Mouse (Mus musculus) central nervous system, embryonic 11.5 days (tissue): ENCODE measurements around the gene Ubr3. TPM values are rescaled to one million over a fixed set of nuclear protein-coding genes. Genes with fewer than 3 reads are reported as not detected.

Experiments
- polyA plus RNA-seq: library from polyadenylated mRNA; depleted of rRNA; stranded (reverse); fragments of >200 nt; gene quantifications from 2 replicates; pipeline ENCODE4 v1.2.3, GENCODE M21; 2012; rRNA removed

Ubr3 gene
- 21.7 and 43.0 TPM in 2 replicates for polyA plus RNA-seq

DNA sequence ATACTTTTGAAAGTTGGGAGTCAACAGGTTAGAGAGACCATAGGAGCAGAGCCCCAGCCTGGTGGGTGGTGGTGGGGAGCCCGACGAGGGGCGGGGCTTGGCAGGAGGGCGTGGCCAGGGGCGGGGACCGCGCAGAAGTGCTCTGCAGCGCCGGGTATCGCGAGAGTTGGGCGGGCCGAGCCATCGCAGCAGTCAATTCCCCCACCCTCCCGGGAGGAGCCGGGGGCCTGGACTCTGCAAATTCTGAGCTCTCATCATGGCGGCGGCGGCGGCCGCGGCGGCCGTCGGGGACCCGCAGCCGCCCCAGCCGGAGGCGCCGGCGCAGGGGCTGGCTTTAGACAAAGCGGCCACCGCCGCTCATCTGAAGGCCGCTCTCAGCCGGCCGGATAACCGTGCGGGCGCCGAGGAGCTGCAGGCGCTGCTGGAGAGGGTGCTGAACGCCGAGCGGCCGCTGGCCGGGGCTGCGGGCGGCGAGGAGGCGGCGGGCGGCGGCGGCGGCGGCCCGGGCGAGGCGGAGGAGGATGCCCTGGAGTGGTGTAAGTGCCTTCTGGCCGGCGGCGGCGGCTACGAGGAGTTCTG is at the start of gene Ubr3:
Gene Ubr3 (plus strand): TSS at position 208 of the 579 bp plus-strand sequence.

DNA sequence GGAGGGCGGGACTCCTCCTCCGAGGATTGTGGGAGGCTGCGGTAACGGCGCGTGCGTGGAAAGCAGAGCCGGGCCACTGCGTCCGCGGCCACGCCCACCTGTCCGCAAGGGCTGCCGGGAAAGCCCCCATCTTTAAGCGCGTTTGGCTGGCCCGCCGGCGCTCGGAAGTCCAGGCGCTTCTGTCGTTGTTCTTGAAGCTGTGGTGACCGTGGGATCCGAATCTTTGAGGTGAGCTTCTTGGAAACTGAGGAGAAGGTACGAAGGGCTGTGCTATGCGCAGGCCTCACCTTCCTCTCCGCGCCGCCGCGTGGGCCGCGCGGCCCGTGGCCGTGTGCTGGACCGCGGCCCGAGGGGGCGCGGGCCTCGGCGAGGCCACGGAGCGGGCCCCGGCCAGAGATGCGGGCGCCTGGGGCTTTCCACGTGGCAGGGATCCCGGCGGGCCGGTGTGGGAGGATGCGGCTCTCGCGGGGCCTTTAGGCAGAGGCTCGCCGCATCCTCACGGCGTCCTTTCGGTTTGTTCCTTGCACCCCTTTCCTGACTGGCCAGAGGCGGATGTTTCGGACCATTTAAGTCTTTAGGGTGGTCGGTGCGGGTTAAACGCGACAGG is 35.5 kb upstream of the Ubr3 start, which contains the start of gene Ssb:
Gene Ssb (plus strand): TSS at position 78 of the 607 bp plus-strand sequence.

DNA sequence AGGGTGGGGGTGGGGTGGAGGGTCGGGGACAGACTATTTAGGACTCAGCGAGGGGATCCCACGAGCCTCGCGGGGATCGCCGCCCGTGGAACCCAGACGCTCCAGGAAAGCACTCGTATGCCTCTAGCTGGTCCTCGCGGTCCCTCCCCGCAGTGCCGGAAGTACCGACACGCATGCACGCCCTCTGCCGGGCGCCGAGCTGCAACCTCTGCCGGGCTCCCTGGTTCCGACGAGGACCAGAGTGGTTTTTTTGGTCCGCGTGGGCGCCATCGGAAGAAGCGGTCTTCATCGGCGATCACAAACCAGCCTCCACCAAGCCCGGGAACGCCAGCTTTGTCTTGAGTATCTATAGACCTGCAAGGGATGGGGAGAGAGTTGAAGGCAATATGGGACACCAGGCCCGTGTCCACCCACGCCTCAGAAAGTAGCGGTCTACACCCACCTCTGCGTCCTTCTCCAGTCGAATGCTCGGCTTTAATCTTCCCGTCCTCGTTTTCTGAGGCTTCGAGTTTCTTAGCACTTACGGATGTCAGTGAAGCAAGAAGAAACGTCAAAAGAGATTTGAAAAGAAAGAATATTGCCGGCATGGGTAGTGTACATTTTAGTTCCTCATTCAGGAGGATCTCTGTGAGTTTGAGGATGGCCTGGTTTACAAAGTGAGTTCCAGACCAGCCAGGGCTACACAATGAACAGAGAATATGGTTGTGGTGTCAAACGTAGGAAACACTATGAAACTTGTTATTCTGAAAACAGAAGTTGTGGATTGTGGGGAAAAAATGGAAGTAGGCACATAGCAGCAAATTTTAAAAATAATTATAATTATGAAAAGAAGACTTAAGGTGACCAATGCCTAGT is 11.4 kb upstream of the Ubr3 start, which contains the start of gene Mettl5:
Gene Mettl5 (minus strand): TSS at position 165 of the 855 bp plus-strand sequence.

DNA sequence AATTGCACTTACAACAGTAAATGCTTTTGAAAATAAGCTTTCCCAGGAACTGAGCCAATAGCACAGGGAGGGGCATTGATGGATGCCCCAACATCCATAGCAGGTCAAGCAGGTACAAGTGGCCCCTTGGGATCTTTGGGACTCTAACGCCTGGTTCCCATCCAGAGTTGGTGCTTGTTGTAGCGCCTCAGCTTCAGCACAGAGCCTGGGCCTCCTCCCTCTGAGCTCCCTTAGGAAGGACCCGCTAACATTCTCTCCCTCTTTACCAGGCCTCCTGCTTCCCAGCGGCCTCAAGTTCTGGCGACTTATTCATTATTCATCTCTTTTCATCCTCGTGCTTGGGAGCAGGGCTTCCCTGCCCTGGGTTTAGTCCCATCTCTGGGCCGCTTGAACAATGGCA is 141.7 kb downstream of the Ubr3 start, which contains the start of gene Myo3b:
Gene Myo3b (plus strand): TSS at position 375 of the 400 bp plus-strand sequence.

Other genes with a start within 250 kb of the Ubr3 start
- 0.56 and 4.9 TPM in 2 replicates for gene Klhl41, start 227.1 kb upstream of the Ubr3 start, polyA plus RNA-seq
- 12.6 and 14.5 TPM in 2 replicates for gene Fastkd1, start 183.7 kb upstream of the Ubr3 start, polyA plus RNA-seq
- gene Ppig, start 174.7 kb upstream of the Ubr3 start, polyA plus RNA-seq, result 35.4 and 43.0 TPM in 2 replicates
- gene Ccdc173, start 107.7 kb upstream of the Ubr3 start, polyA plus RNA-seq, result 5.0 and 8.8 TPM in 2 replicates
- 27.8 and 55.6 TPM in 2 replicates for gene Phospho2, start 107.6 kb upstream of the Ubr3 start, polyA plus RNA-seq
- gene Klhl23, start 75.3 kb upstream of the Ubr3 start, polyA plus RNA-seq, result 19.9 and 29.1 TPM in 2 replicates
- 273 and 614 TPM in 2 replicates for gene Ssb, start 35.7 kb upstream of the Ubr3 start, polyA plus RNA-seq
- gene Mettl5, start 11.6 kb upstream of the Ubr3 start, polyA plus RNA-seq, result 12.6 and 16.6 TPM in 2 replicates
- 0.10 and 0.11 TPM in 2 replicates for gene Myo3b, start 141.9 kb downstream of the Ubr3 start, polyA plus RNA-seq